Mouse (Mus musculus): Measurements from ENCODE around the gene Yipf2.

DNA sequence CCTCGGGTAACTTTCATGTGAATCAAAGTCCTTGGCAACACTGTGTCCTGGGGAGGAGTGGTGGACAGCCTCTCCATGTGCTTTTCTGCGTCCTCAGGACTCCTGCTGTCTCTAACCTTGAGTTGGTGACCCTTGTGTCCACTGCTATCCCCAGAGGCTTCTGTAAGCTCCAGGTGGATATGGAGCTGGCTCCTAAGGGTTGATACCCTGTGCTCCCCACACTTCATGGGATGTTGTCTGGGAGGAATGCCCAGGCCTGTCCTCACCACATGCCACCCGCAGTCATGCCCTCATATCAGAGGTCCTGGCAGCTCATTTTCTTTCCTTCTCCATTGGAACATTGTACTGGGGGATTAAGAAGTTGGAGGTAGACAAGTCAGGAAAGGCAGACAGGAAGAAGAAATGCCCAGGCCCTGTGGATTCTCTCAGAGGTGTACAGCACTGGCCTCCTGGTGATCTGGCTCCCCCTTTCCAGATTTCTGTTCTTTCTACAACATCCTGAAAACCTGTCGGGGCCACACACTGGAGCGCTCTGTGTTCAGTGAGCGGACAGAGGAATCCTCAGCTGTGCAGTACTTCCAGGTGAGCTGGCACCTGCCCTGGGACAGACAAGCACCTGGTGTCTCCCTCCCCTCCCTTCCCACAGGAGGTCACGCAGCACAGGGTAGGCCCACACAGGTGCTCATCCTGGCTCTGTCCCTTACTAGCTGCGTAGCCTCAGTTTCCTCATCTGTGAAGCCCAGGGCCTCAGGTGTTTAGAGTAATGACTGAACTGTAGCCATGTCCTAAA is 18.4 kb downstream of the Yipf2 start:
- TF ChIP-seq MAZ (IDR thresholded peaks at IDR 0.05; ENCODE audit: low read depth, low read length) (no peak), TCF12 (IDR thresholded peaks at IDR 0.05; ENCODE audit: low read depth, low read length) (no peak), GABPA (IDR thresholded peaks at IDR 0.05; ENCODE audit: insufficient replicate concordance, low read depth, low read length) (no peak), CTCF (conservative IDR thresholded peaks at IDR 0.05 in 1 of 2, IDR thresholded peaks at IDR 0.05 in 1 of 2; ENCODE audit: low read depth in 2 of 2, low read length in 2 of 2) (no peak), ZNF384 (IDR thresholded peaks at IDR 0.05; ENCODE audit: low read depth, low read length) (no peak), EP300 (IDR thresholded peaks at IDR 0.05; ENCODE audit: low read length) (no peak), POLR2A (IDR thresholded peaks at IDR 0.05; ENCODE audit: low read depth, low read length) (no peak), MYC (IDR thresholded peaks at IDR 0.05; ENCODE audit: low read depth, low read length) (no peak), JUND (conservative IDR thresholded peaks at IDR 0.05; ENCODE audit: low read depth, low read length) (no peak), IRF4 (IDR thresholded peaks at IDR 0.05; ENCODE audit: low read depth, low read length) (no peak)

Data from CH12.LX (cell line).